Mouse (Mus musculus): ENCODE measurements at regions not wholly inside any gene's neighbourhood (a gene's known extent, or its start where the extent isn't known, plus 50 kb on each side); places are given as distances from the start of the nearest gene placed in this dataset.

DNA sequence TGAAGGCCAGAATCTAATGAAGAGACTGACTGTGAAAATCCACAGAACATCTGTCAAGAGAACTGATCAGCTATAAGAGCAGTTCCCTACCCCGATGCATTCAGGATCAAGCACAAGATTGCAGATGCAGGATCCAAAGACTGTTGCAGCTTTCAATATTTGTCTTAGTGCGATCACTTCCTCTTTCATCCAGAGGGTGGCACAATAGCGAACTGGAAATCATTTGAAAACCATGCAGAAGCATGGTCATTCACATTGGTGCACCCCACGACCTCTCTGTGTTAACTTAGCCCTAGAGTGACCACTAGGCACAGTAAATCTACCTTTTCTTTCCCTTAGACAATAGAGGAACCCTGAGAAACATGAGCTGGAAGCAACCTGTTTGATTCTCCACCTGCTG lies 55.8 kb upstream of the Pak3 start:
- peak; percentile 62; the same call in 1 of the 2 replicates for ATAC-seq (ENCODE audit: low TSS enrichment)

DNA sequence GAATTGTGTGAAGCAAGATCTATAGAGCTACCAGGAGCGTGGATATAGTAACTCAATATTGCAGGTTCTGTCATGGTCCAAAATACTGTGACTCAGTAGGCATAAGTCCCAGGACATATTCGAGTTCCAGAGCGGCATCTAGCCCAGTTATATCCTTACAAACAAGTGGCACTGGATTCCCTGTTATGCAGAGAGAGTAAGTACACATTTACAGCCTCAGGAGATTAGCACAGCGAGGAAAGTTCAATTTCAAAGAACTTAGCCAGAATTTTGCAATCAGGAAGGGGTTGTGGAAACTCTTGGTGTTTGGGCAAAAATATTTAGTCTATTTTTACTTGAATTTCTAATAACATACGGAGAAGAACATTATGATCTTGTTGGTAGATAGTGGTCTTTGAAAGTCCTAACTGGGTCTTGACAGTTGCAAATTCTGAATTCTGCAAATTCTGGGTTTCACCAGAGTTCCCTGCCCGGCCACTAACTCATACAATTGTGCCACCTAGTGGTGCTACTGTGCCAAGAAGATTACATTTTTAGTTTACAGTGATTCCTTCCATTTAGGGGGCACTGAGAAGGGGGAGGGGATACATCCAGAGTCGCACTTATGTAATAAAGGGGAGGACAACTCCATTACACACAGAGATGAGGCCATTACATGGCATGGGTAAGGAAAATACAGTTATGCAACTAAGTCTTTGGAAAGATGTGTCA lies 54.7 kb upstream of the Chrdl1 start:
- no peak for ATAC-seq (ENCODE audit: low TSS enrichment)

DNA sequence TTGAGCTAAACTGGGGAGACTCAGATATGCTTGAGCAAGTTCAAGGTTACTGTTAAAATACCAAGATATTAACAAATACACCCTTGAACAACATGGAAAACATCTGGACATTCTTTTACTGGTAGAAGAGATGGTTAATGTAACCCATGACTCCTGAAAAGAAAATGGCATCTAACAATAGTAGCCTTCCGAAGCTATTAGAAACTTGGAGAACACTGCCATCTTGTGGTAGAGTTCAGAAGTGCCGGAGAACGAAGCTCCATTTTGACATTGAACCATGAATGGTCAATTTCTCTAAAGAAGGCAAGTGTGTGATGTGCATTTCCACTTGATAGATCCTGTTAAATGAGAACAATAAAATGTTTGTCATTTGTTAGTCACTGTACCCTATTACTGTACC lies 50.5 kb upstream of the Chrdl1 start:
- ATAC-seq (ENCODE audit: low TSS enrichment) = 0 out of 2 replicates have a peak, but pooled peaks have one; percentile 57

Data from frontal cortex, adult (tissue).